Mouse (Mus musculus) megakaryocyte, adult 5-6 weeks (primary cell): ENCODE data around the gene Hspb6. TPM values are rescaled to one million over a fixed set of nuclear protein-coding genes. Genes with fewer than 3 reads are reported as not detected.

ENCODE experiments used
- ATAC-seq: 2 replicates; pipeline ENCODE4 v1.8.0; 2016; ENCODE audit warnings: mild to moderate bottlenecking, inconsistent platforms; ENCODE audit not compliant: poor library complexity, severe bottlenecking
- total RNA-seq, 2 experiments: library from RNA; stranded (forward) in 1 of 2; stranded (reverse) in 1 of 2; fragments of 153-499, 151-499 nt in 1 of 2; fragments of 221-1000, 200-1000 nt in 1 of 2; gene quantifications; 2 replicates each; pipeline versions ENCODE4 v1.2.3 to v1.2.4; 2015 to 2017

Hspb6 gene
- total RNA-seq, 2 experiments from 2014 or later: 3.8 to 11.0 TPM

DNA sequence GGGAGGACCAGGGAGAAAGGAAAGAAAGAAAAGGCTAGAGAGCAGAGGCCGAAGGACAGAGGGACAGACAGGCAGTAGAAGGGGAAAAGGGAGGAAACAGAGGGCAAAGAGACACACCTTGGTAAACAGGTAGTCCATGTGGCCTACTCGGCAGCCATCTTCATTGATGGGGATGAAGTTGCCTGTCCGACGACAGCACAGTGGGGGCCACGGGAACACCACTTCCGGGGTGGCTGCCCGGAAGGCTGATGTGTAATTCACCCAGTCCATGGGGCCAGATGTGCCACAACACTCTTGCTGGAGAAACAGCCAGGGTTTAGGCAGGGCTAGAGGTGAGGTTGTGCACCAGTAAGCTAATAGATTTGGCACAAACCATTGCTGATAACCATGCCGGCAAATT lies 53.0 kb downstream of the Hspb6 start:
- no peak for ATAC-seq

Other genes starting within 250 kb of the Hspb6 start
Only the 30 nearest of the 34 such genes appear.
- 3.7 and 5.1 TPM in 2 replicates for gene Sdhaf1, start 228.3 kb upstream of the Hspb6 start, total RNA-seq (2015)
- gene Sdhaf1, start 228.3 kb upstream of the Hspb6 start, total RNA-seq (2017): 5.8 and 5.9 TPM in 2 replicates
- 0.11 TPM in 1 of 2 replicates, not detected in the other for gene Lrfn3, start 189.4 kb upstream of the Hspb6 start, total RNA-seq (2015)
- gene Lrfn3, start 189.4 kb upstream of the Hspb6 start, total RNA-seq (2017): not detected in 2 replicates
- gene Tyrobp, start 138.4 kb upstream of the Hspb6 start, total RNA-seq (2015): 2,723 and 2,838 TPM in 2 replicates
- gene Tyrobp, start 138.4 kb upstream of the Hspb6 start, total RNA-seq (2017): 1,463 and 1,715 TPM in 2 replicates
- 45.8 and 47.6 TPM in 2 replicates for gene Hcst, start 132.3 kb upstream of the Hspb6 start, total RNA-seq (2015)
- 13.3 and 18.5 TPM in 2 replicates for gene Hcst, start 132.3 kb upstream of the Hspb6 start, total RNA-seq (2017)
- 23.0 and 28.6 TPM in 2 replicates for gene Nfkbid, start 130.4 kb upstream of the Hspb6 start, total RNA-seq (2015)
- gene Nfkbid, start 130.4 kb upstream of the Hspb6 start, total RNA-seq (2017): 13.3 and 17.2 TPM in 2 replicates
- gene Aplp1, start 106.6 kb upstream of the Hspb6 start, total RNA-seq (2015): 0.07 and 0.25 TPM in 2 replicates
- gene Aplp1, start 106.6 kb upstream of the Hspb6 start, total RNA-seq (2017): 0.08 TPM in 1 of 2 replicates, not detected in the other
- not detected in 2 replicates for gene Kirrel2, start 94.5 kb upstream of the Hspb6 start, total RNA-seq (2015)
- gene Kirrel2, start 94.5 kb upstream of the Hspb6 start, total RNA-seq (2017): 0.07 TPM in 1 of 2 replicates, not detected in the other
- not detected in 2 replicates for gene Nphs1, start 93.9 kb upstream of the Hspb6 start, total RNA-seq (2015)
- gene Nphs1, start 93.9 kb upstream of the Hspb6 start, total RNA-seq (2017): 0.29 TPM in 1 of 2 replicates, not detected in the other
- not detected in 2 replicates for gene Prodh2, start 58.6 kb upstream of the Hspb6 start, total RNA-seq (2015)
- not detected in 2 replicates for gene Prodh2, start 58.6 kb upstream of the Hspb6 start, total RNA-seq (2017)
- 7.0 and 10.6 TPM in 2 replicates for gene Arhgap33, start 17.1 kb upstream of the Hspb6 start, total RNA-seq (2015)
- 3.1 and 4.9 TPM in 2 replicates for gene Arhgap33, start 17.1 kb upstream of the Hspb6 start, total RNA-seq (2017)
- gene Proser3, start 121 bp downstream of the Hspb6 start, total RNA-seq (2015): 3.6 and 6.6 TPM in 2 replicates
- 2.4 and 2.6 TPM in 2 replicates for gene Proser3, start 121 bp downstream of the Hspb6 start, total RNA-seq (2017)
- 54.7 and 64.1 TPM in 2 replicates for gene Lin37, start 7.7 kb downstream of the Hspb6 start, total RNA-seq (2015)
- 13.0 and 22.4 TPM in 2 replicates for gene Lin37, start 7.7 kb downstream of the Hspb6 start, total RNA-seq (2017)
- gene U2af1l4, start 11.1 kb downstream of the Hspb6 start, total RNA-seq (2015): 15.2 and 19.6 TPM in 2 replicates
- gene U2af1l4, start 11.1 kb downstream of the Hspb6 start, total RNA-seq (2017): 63.3 and 69.7 TPM in 2 replicates
- gene Gm49396, start 11.2 kb downstream of the Hspb6 start, total RNA-seq (2015): 1.0 and 2.1 TPM in 2 replicates
- gene Gm49396, start 11.2 kb downstream of the Hspb6 start, total RNA-seq (2017): 3.6 and 3.8 TPM in 2 replicates
- gene Psenen, start 11.4 kb downstream of the Hspb6 start, total RNA-seq (2015): 216 and 221 TPM in 2 replicates
- gene Psenen, start 11.4 kb downstream of the Hspb6 start, total RNA-seq (2017): 154 and 162 TPM in 2 replicates
- gene Igflr1, start 13.2 kb downstream of the Hspb6 start, total RNA-seq (2015): 4.6 and 8.0 TPM in 2 replicates
- not detected in 2 replicates for gene Igflr1, start 13.2 kb downstream of the Hspb6 start, total RNA-seq (2017)
- gene Kmt2b, start 36.5 kb downstream of the Hspb6 start, total RNA-seq (2015): 60.9 and 78.2 TPM in 2 replicates
- gene Kmt2b, start 36.5 kb downstream of the Hspb6 start, total RNA-seq (2017): 8.0 and 24.3 TPM in 2 replicates
- 0.78 TPM in 1 of 2 replicates, not detected in the other for gene Zbtb32, start 46.7 kb downstream of the Hspb6 start, total RNA-seq (2015)
- gene Zbtb32, start 46.7 kb downstream of the Hspb6 start, total RNA-seq (2017): 2.0 and 2.9 TPM in 2 replicates
- 0.60 TPM in 1 of 2 replicates, not detected in the other for gene Upk1a, start 60.7 kb downstream of the Hspb6 start, total RNA-seq (2015)
- gene Upk1a, start 60.7 kb downstream of the Hspb6 start, total RNA-seq (2017): not detected in 2 replicates
- gene Cox6b1, start 74.0 kb downstream of the Hspb6 start, total RNA-seq (2015): 305 and 323 TPM in 2 replicates
- 441 and 447 TPM in 2 replicates for gene Cox6b1, start 74.0 kb downstream of the Hspb6 start, total RNA-seq (2017)
- gene Etv2, start 83.7 kb downstream of the Hspb6 start, total RNA-seq (2015): not detected in 2 replicates
- 0.59 TPM in 1 of 2 replicates, not detected in the other for gene Etv2, start 83.7 kb downstream of the Hspb6 start, total RNA-seq (2017)
- gene Rbm42, start 98.1 kb downstream of the Hspb6 start, total RNA-seq (2015): 50.2 and 50.4 TPM in 2 replicates
- 41.3 and 46.6 TPM in 2 replicates for gene Rbm42, start 98.1 kb downstream of the Hspb6 start, total RNA-seq (2017)
- 22.4 and 22.9 TPM in 2 replicates for gene Haus5, start 112.8 kb downstream of the Hspb6 start, total RNA-seq (2015)
- gene Haus5, start 112.8 kb downstream of the Hspb6 start, total RNA-seq (2017): 17.0 and 18.7 TPM in 2 replicates
- not detected in 2 replicates for gene Pmis2, start 119.4 kb downstream of the Hspb6 start, total RNA-seq (2015)
- not detected in 2 replicates for gene Pmis2, start 119.4 kb downstream of the Hspb6 start, total RNA-seq (2017)
- not detected in 2 replicates for gene 2200002J24Rik, start 146.7 kb downstream of the Hspb6 start, total RNA-seq (2015)
- not detected in 2 replicates for gene 2200002J24Rik, start 146.7 kb downstream of the Hspb6 start, total RNA-seq (2017)
- 0.71 and 1.3 TPM in 2 replicates for gene Atp4a, start 160.0 kb downstream of the Hspb6 start, total RNA-seq (2015)
- gene Atp4a, start 160.0 kb downstream of the Hspb6 start, total RNA-seq (2017): 0.04 TPM in 1 of 2 replicates, not detected in the other
- 86.7 and 96.5 TPM in 2 replicates for gene Tmem147, start 177.4 kb downstream of the Hspb6 start, total RNA-seq (2015)
- gene Tmem147, start 177.4 kb downstream of the Hspb6 start, total RNA-seq (2017): 27.8 and 31.4 TPM in 2 replicates
- not detected in 2 replicates for gene Gapdhs, start 191.5 kb downstream of the Hspb6 start, total RNA-seq (2015)
- gene Gapdhs, start 191.5 kb downstream of the Hspb6 start, total RNA-seq (2017): not detected in 2 replicates
- gene Sbsn, start 199.3 kb downstream of the Hspb6 start, total RNA-seq (2015): 0.22 and 3.2 TPM in 2 replicates
- gene Sbsn, start 199.3 kb downstream of the Hspb6 start, total RNA-seq (2017): 0.49 and 0.88 TPM in 2 replicates
- gene Dmkn, start 211.6 kb downstream of the Hspb6 start, total RNA-seq (2015): 15.1 and 17.1 TPM in 2 replicates
- 24.6 and 25.7 TPM in 2 replicates for gene Dmkn, start 211.6 kb downstream of the Hspb6 start, total RNA-seq (2017)